Mouse (Mus musculus): ENCODE data around the gene Fastk. TPM values are rescaled to one million over a fixed set of nuclear protein-coding genes. Genes with fewer than 3 reads are reported as not detected.

Fastk gene
- polyA plus RNA-seq, 1 experiment from 2014 or later, result 101 TPM

- 14% methylated on average over 9 of the region's 9 CpGs for WGBS
- Histone ChIP-seq H3K4me1 (replicated peaks; ENCODE audit: control insufficient read depth, insufficient read depth, low read length) (peaks cover 44% of the 10 kb centered on the region), H3K9me3 (ENCODE audit: control insufficient read depth, low read length) (no peaks in the 10 kb centered on the region), H3K4me3 (ENCODE audit: low read depth, low read length) (peak overlapping the region; percentile 29), H3K9ac (ENCODE audit: low read depth, low read length) (no peak overlapping the region), H3K27ac (ENCODE audit: low read depth, low read length) (no peak overlapping the region; the same call in 1 of the 2 replicates), H3K27me3 (replicated peaks; ENCODE audit: control insufficient read depth, insufficient read depth, low read length) (no peaks in the 10 kb centered on the region), H3K36me3 (ENCODE audit: control insufficient read depth, insufficient read depth, low read length) (peaks cover 21% of the 10 kb centered on the region), H3K4me2 (peak overlapping the region; percentile 90)
- DNase-seq (ENCODE audit: low spot score) (no peak), ATAC-seq (replicated peaks; ENCODE audit: low FRiP score) (no peak)
Measured at GRCm38 (mm10) chr5:24428596-24428995, 16.5 kb downstream of the Fastk start.

GRCm38 (mm10) chr5:24427981-24428402 is 17.1 kb downstream of the Fastk start:
- Histone ChIP-seq H3K4me1 (replicated peaks; ENCODE audit: control insufficient read depth, insufficient read depth, low read length) (peaks cover 44% of the 10 kb centered on the region), H3K4me3 (ENCODE audit: low read depth, low read length) (peak overlapping the region; percentile 29), H3K36me3 (ENCODE audit: control insufficient read depth, insufficient read depth, low read length) (peaks cover 18% of the 10 kb centered on the region), H3K4me2 (peak overlapping the region; percentile 90), H3K27me3 (replicated peaks; ENCODE audit: control insufficient read depth, insufficient read depth, low read length) (no peaks in the 10 kb centered on the region), H3K9me3 (ENCODE audit: control insufficient read depth, low read length) (no peaks in the 10 kb centered on the region), H3K9ac (ENCODE audit: low read depth, low read length) (no peak overlapping the region), H3K27ac (ENCODE audit: low read depth, low read length) (no peak overlapping the region)
- DNase-seq (ENCODE audit: low spot score), result peak; percentile 58
- ATAC-seq (replicated peaks; ENCODE audit: low FRiP score), result no peak
- WGBS, result 4% methylated on average over 15 of the region's 15 CpGs

- DNase-seq (ENCODE audit: low spot score) (no peak), ATAC-seq (replicated peaks; ENCODE audit: low FRiP score) (no peak)
- Histone ChIP-seq H3K36me3 (ENCODE audit: control insufficient read depth, insufficient read depth, low read length) (peaks cover 15% of the 10 kb centered on the region), H3K27ac (ENCODE audit: low read depth, low read length) (no peak overlapping the region), H3K27me3 (replicated peaks; ENCODE audit: control insufficient read depth, insufficient read depth, low read length) (no peaks in the 10 kb centered on the region), H3K4me1 (replicated peaks; ENCODE audit: control insufficient read depth, insufficient read depth, low read length) (peaks cover 50% of the 10 kb centered on the region), H3K4me2 (peak overlapping the region; percentile 90), H3K4me3 (ENCODE audit: low read depth, low read length) (no peak overlapping the region), H3K9me3 (ENCODE audit: control insufficient read depth, low read length) (no peaks in the 10 kb centered on the region), H3K9ac (ENCODE audit: low read depth, low read length) (no peak overlapping the region)
- WGBS, result 25% methylated on average over 12 of the region's 12 CpGs
Measured at GRCm38 (mm10) chr5:24427285-24427633, 17.8 kb downstream of the Fastk start.

- 0 out of 2 replicates have a peak overlapping the region, but pooled peaks have one; percentile 89 for H3K9ac ChIP-seq (ENCODE audit: low read depth, low read length)
- WGBS, result 11% methylated on average over 9 of the region's 9 CpGs
- peak overlapping the region; percentile 90 for H3K4me2 ChIP-seq
- H3K9me3 ChIP-seq (ENCODE audit: control insufficient read depth, low read length), result no peaks in the 10 kb centered on the region
- no peak for ATAC-seq (replicated peaks; ENCODE audit: low FRiP score)
- no peak for DNase-seq (ENCODE audit: low spot score)
- H3K27me3 ChIP-seq (replicated peaks; ENCODE audit: control insufficient read depth, insufficient read depth, low read length), result no peaks in the 10 kb centered on the region
- peak overlapping the region; percentile 77 for H3K4me3 ChIP-seq (ENCODE audit: low read depth, low read length)
- H3K4me1 ChIP-seq (replicated peaks; ENCODE audit: control insufficient read depth, insufficient read depth, low read length), result peaks cover 50% of the 10 kb centered on the region
- no peak overlapping the region for H3K27ac ChIP-seq (ENCODE audit: low read depth, low read length)
- peaks cover 13% of the 10 kb centered on the region for H3K36me3 ChIP-seq (ENCODE audit: control insufficient read depth, insufficient read depth, low read length)
Measured at GRCm38 (mm10) chr5:24426556-24427284, 18.4 kb downstream of the Fastk start.

GRCm38 (mm10) chr5:24426037-24426432 is 19.1 kb downstream of the Fastk start:
- DNase-seq (ENCODE audit: low spot score) (no peak), ATAC-seq (replicated peaks; ENCODE audit: low FRiP score) (no peak)
- peak overlapping the region; percentile 92 for H3K27ac ChIP-seq (ENCODE audit: low read depth, low read length)
- H3K4me3 ChIP-seq (ENCODE audit: low read depth, low read length), result peak overlapping the region; percentile 77
- no peaks in the 10 kb centered on the region for H3K27me3 ChIP-seq (replicated peaks; ENCODE audit: control insufficient read depth, insufficient read depth, low read length)
- peak overlapping the region; percentile 90 for H3K4me2 ChIP-seq
- H3K36me3 ChIP-seq (ENCODE audit: control insufficient read depth, insufficient read depth, low read length), result peaks cover 8% of the 10 kb centered on the region
- peak overlapping the region; percentile 89 for H3K9ac ChIP-seq (ENCODE audit: low read depth, low read length)
- 5% methylated on average over 10 of the region's 10 CpGs for WGBS
- peaks cover 50% of the 10 kb centered on the region for H3K4me1 ChIP-seq (replicated peaks; ENCODE audit: control insufficient read depth, insufficient read depth, low read length)
- no peaks in the 10 kb centered on the region for H3K9me3 ChIP-seq (ENCODE audit: control insufficient read depth, low read length)

GRCm38 (mm10) chr5:24425421-24426036 is 19.6 kb downstream of the Fastk start:
- peak overlapping the region; percentile 89 for H3K9ac ChIP-seq (ENCODE audit: low read depth, low read length)
- no peaks in the 10 kb centered on the region for H3K9me3 ChIP-seq (ENCODE audit: control insufficient read depth, low read length)
- H3K4me1 ChIP-seq (replicated peaks; ENCODE audit: control insufficient read depth, insufficient read depth, low read length), result peaks cover 50% of the 10 kb centered on the region
- 1% methylated on average over 29 of the region's 30 CpGs for WGBS
- DNase-seq (ENCODE audit: low spot score) (peak; percentile 75), ATAC-seq (replicated peaks; ENCODE audit: low FRiP score) (no peak)
- no peaks in the 10 kb centered on the region for H3K27me3 ChIP-seq (replicated peaks; ENCODE audit: control insufficient read depth, insufficient read depth, low read length)
- H3K4me2 ChIP-seq, result peak overlapping the region; percentile 90
- peak overlapping the region; percentile 77 for H3K4me3 ChIP-seq (ENCODE audit: low read depth, low read length)
- H3K27ac ChIP-seq (ENCODE audit: low read depth, low read length), result peak overlapping the region; percentile 92
- H3K36me3 ChIP-seq (ENCODE audit: control insufficient read depth, insufficient read depth, low read length), result peaks cover 3% of the 10 kb centered on the region; the same call in 1 of the 2 replicates

- Histone ChIP-seq H3K9ac (ENCODE audit: low read depth, low read length) (peak overlapping the region; percentile 89), H3K4me2 (peak overlapping the region; percentile 90), H3K9me3 (ENCODE audit: control insufficient read depth, low read length) (no peaks in the 10 kb centered on the region), H3K36me3 (ENCODE audit: control insufficient read depth, insufficient read depth, low read length) (peaks cover 3% of the 10 kb centered on the region; the same call in 1 of the 2 replicates), H3K4me1 (replicated peaks; ENCODE audit: control insufficient read depth, insufficient read depth, low read length) (peaks cover 50% of the 10 kb centered on the region), H3K27me3 (replicated peaks; ENCODE audit: control insufficient read depth, insufficient read depth, low read length) (no peaks in the 10 kb centered on the region), H3K27ac (ENCODE audit: low read depth, low read length) (peak overlapping the region; percentile 92), H3K4me3 (ENCODE audit: low read depth, low read length) (peak overlapping the region; percentile 77)
- DNase-seq (ENCODE audit: low spot score) (peak; percentile 88), ATAC-seq (replicated peaks; ENCODE audit: low FRiP score) (peak; percentile 53)
- 1% methylated on average over 57 of the region's 60 CpGs for WGBS
Measured at GRCm38 (mm10) chr5:24424861-24425411, 20.2 kb downstream of the Fastk start.

- no peaks in the 10 kb centered on the region for H3K27me3 ChIP-seq (replicated peaks; ENCODE audit: control insufficient read depth, insufficient read depth, low read length)
- ATAC-seq (replicated peaks; ENCODE audit: low FRiP score), result no peak
- H3K9me3 ChIP-seq (ENCODE audit: control insufficient read depth, low read length), result no peaks in the 10 kb centered on the region
- H3K4me1 ChIP-seq (replicated peaks; ENCODE audit: control insufficient read depth, insufficient read depth, low read length), result peaks cover 50% of the 10 kb centered on the region
- H3K9ac ChIP-seq (ENCODE audit: low read depth, low read length), result peak overlapping the region; percentile 89
- H3K36me3 ChIP-seq (ENCODE audit: control insufficient read depth, insufficient read depth, low read length), result peaks cover 3% of the 10 kb centered on the region; the same call in 1 of the 2 replicates
- H3K4me2 ChIP-seq, result peak overlapping the region; percentile 90
- peak; percentile 44 for DNase-seq (ENCODE audit: low spot score)
- 15% methylated on average over 21 of the region's 21 CpGs for WGBS
- peak overlapping the region; percentile 92 for H3K27ac ChIP-seq (ENCODE audit: low read depth, low read length)
- H3K4me3 ChIP-seq (ENCODE audit: low read depth, low read length), result peak overlapping the region; percentile 77
Measured at GRCm38 (mm10) chr5:24424004-24424781, 20.9 kb downstream of the Fastk start.

All from liver, embryonic 11.5 days (tissue).